Mouse (Mus musculus) c-Kit-negative CD71-positive TER-119-positive erythroid progenitor cells, embryonic 14.5 days (primary cell): ENCODE data around the gene Has1.

ENCODE experiments used
- DNase-seq: peaks from one replicate; pipeline ENCODE4 v3.0.0-alpha.2; 2013; ENCODE audit warnings: low read depth, low spot score

Gene Has1

DNA sequence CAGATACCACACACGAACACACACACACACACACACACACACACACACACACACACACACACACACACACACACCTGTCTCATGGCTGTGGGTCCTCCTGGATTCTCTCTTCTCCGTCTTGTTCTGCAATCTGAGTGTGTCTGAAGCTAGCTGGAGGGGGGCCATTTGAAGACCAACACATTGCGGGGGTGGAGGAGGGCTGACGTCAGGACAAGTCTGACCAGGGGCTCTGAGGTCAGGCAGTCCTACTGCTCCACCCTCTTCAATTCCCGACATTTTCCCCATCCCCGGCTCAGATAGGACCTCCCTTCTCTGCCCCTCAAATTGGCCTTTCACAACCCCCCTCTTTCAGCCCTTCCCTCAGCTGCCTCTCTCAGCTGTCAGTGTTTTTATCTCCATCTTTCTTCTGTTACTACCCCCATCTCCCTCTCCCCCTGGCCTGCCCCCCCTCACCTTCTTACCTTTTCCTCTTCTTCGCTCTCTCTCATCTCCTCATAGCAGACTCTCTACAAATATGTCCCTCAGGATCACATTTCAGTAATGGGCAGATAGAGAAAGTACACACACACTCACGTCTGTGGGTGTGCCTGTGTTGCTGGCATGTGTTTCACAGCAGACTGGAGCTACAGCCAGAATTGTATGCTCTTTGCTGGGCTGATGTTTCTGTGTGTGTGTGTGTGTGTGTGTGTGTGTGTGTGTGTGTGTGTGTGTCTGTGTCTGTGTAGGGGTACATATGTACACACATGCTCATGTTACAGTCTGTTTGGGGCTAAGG, at the start of gene Has1:
Has1 (minus strand) TSS at position 142 of the 775 bp plus-strand sequence.
- DNase-seq: no peak

DNA sequence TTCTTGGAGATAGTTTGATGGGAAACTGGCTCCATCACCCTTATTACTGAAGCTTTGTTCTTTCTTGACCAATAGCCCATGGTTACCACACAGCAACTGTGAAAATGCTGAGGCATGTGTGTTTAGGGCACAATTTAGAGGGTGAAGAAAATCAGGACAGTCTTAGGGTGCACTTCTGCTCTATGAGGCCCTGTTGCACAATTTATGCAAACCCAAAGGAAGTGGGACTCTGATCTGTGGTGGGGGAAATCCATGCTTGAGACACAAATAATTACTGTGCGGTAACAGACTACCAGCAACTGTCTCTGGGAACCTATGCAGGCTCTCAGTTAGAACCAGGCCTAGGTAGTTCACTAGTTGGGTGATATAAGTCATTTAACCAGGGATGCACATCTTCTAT, 45.8 kb upstream of the Has1 start:
- DNase-seq: no peak

DNA sequence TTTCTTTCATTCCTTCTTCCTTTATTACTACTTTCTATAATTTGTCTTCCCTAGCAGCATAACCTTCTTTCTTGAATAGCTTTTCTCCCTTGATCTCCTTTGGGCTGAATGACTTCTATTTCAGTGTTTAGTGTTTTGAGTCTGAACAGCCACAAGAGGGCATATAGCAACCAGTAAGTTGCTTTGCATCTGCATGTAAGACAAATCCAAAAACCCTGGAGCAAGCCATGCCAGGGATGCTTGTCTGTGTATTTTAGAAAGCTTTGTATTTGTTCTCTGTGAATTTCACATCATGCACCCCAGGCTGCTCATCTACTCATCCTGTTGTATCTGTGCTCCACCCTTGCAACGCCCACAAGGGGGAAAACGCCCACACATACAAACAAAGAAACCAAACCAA, 44.3 kb upstream of the Has1 start:
- DNase-seq: no peak

DNA sequence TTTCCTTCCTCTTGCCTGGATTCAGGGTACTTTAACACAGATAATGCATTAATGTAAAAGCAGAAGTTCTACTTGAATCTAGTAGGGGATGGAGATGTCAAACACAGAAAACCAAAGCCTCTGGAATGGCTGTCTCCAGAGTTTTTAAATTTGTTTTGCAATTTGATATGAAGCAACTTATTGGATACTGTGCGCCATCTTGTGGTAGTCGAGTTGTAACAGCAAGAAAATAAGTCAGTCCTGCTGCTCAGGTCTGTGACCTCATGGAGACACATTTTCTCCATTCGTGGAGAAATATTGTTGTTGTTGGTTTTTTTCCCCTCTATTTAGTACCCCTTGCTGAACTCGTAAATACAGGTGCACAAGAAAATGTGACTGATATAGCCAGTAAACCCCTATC, 41.0 kb upstream of the Has1 start:
- DNase-seq: no peak

DNA sequence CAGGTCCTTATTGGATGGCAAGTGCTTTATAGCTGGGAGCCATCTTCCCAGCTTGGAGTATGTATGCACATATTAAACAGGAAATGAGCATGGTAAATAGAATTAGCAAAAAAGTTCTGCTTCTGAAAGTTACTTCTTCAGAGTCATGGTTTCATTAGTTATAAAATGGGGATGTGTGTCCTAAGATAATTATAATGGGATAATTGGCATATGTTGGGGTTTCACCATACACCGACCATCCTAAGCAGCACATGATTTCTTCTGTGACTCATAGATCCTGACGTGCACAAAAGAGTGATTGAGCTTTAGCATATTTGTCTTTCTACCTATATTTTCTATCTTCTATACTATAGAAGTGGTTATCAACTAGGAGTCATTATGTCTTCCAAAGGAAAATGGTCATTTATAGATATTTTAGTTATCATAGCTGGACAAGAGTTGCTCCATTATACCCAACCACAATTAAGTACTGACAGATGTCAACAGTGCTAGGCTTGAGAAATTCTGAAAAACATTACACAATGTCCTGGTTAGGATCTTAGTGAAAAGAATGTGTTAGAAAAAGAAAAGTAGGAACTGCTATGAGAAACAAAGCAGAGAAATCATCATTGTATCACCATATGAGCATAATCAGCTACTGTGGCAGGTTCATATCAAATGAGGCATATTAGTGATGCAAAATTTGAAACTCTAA, 34.9 kb upstream of the Has1 start:
- no peak for DNase-seq

DNA sequence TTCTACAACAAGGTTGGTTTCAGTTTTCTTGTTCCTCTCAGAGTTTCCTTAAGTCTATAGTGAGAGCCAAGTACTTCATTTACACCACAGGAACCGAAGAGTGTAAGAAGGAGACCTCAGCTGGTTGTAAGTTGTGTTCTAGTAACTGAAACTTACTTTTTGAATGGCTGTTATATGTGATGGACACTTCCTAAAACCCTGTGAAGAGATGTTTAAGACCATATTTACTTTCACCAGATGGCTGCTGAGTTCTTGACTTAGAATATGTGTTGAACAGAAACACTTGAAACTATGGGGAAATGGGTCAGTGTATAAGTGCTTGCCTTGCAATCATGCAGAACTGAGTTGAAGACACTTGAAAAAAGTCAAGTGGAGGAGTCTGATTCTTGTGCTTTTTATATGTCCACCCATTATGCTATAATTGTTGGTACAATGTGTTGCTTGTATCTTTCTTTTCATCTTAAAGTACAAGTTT, 32.8 kb upstream of the Has1 start, which contains the start of the genes Fpr2 and Fpr3:
Fpr2 (plus strand) TSS at position 51 of the 475 bp plus-strand sequence.
Fpr3 (plus strand) TSS at position 79 of the 475 bp plus-strand sequence.
- DNase-seq: no peak

DNA sequence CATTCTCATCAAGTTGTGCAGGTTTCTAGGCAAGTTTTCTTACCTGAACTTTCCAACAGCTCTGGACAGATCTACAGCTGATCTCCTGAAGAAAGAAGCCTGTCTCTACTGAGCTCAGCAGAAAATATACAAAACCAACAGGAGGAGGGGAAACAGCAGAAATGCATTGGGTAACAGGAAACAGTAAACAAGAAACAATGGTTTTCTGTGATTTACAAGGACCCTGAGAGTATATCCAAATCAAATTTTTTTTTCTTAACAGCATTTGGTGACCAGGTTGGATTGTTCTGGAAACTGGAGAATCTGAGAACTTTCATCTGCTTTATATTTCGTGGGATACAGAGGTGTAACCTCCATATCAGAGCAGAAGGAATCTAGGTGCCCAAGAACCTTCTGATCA, 28.8 kb upstream of the Has1 start, which contains the start of gene Fpr1:
Fpr1 (minus strand) TSS at position 101 of the 400 bp plus-strand sequence.
- DNase-seq: no peak

DNA sequence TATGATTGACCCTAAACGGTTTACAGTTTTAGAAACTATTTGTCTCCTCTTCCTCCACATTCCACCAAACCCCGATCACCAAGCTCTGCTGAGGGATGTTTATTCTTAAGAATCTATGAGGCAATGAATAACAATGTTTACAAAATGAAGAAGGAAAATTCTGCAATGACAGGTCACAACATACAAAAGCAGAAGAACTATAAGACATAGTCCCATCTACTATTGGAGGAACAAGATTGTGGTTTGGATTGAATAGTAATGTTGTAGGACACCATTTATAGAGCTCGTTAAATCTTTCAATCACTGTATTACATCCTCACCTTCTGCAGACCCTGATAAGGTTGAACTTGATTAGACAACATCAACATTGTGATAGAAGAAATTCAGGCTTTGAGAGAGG, 27.7 kb upstream of the Has1 start:
- DNase-seq: no peak

DNA sequence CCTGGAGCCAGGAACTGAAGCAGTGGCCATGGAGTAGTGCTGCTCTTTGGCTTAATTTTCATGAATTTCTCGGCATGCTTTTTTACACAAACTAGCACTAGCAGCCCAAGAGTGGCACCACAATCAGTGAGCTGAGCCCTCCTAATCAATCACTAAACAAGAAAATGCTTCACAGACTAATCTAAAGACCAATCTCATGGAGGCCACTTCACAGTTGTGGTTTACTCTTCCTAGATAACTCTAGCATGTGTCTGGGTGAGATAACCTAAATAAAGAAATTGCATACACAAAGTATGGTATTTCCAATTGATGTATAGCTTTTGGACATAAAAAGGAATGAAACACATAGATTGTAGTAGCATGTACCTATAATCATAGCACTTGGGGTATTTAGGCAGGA, 24.3 kb upstream of the Has1 start:
- no peak for DNase-seq

DNA sequence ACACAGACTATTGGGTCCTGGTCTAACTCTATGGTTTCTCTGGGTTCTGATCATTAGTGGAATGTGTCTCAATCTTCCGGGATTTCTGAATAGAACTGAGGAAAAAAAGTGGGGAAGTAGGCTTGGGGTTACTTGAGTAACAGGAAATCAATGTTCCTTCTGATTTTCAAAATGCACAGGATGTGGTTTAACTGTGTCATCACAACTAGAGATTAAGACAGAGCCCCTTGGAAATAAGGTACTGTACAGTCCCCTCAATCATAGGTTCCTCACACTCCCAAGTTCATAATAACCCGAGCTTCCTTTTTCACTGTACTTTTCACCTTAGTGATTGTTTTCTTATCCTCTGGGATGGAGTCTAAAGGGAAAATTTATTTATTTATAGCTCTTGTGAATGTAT, 16.7 kb upstream of the Has1 start:
- no peak for DNase-seq

DNA sequence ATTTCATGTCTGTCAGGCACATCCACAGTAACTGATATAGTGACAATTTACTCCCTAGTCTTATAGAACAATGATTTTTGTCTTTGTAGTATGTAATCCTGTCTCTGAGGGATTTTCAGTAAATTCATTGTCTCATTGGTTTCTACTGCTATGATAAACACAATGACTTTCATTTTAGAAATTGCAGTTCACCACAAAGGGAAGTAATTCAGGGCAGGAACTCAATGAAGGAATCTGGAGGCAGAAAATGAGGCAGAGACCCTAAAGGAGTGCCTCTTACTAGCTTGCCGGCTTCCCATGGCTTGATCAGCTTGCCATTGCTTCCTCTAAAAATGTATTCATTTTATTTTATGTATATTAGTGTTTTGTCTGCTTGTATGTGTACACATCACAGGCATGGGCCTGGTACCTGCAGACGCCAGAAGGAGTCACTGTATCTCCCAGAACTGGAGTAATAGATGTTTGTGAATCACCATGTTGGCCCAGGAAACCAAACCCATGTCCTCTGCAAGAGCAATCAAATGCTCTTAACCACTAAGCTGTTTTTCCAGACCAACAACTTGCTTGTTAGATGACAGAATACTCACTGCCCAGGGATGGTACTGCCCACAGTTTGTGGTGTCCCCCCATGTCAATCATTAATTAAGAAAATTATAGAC, 16.0 kb upstream of the Has1 start:
- no peak for DNase-seq

DNA sequence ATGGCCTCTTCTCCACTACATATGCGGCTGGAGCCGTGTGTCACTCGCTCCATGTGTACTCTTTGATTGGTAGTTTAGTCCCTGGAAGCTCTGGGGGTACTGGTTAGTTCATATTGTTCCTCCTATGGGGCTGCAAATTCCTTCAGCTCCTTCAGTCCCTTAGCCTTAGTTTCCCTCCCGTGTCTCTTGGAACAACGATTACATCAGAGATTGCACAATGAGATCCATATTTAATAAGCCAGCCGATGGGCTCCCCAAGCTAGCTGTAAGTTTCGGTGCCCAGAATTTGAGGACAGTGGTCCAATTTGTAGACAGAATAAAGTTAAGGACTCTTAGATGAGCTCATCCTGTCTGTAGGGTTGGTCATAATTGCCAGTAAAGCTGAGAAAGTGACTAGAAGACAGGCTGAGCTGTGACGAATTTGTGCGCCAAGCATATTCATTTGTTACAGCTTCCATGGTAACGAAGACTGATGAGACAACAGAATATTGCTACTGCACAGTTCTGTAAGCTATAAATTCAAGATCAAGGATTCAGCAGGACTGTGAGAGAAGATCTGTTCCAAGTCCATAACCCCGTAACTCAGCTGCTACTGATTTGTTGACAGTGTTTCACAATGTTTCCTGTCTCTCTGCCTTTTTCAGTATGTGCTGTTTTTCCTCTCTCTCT, 11.9 kb upstream of the Has1 start:
- DNase-seq: no peak

DNA sequence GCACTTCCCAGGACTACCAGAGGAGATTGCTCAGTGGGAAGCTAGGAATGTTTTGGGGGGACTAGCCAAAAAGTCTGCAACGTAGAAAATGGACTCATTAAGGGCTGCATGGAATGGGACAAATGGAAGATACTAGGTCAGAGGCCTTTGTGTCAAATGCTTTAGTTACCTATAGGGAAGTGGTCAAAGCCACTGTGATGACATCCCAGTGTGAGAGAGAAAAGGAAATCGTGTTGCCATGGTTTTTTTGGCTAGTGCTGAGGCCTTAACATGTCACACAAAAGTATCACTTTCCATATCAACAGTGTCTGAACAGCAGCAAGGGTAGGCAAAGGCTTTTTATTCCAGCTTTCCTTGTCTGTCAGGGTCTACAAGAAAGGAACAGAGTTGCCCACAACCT, 10.2 kb upstream of the Has1 start:
- DNase-seq: no peak

DNA sequence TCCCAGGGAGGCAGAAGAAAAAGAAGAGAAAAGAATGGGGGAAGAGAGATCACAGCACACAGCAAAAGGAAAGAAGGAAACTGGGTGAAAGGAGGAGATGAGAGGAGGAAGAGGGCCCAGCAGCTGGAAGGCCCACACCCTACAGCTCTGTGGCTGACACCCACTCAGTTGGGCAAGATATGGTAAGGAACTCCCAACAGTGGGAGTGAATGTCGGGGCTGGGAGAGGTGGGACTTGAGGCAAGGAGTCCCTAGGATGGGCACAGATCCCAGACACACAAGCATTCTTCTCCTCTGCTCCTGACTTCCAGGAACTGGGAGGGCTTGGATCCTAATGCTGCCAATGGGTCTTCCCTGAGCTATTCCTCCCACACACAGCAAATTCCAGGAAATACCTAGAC, 7.4 kb upstream of the Has1 start:
- DNase-seq: no peak

DNA sequence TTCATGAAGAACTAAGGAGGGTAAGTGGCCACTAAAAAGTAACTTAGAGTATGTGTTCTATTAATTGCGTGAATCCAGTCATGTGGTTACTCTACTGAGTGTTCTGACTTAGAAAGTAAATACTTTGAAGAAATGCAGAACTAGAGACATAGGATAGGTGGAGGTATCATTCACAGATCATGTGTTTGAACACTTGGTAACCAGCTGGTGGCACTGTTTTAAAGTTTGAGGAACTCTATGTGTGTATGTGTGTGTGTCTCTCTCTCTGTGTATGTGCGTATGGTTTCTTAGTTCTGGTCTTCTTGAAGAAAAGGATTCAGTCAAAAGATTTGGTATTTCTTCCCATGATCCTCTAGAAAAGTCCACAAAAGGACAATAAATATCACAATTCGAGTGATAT, 5.1 kb upstream of the Has1 start:
- DNase-seq: no peak

DNA sequence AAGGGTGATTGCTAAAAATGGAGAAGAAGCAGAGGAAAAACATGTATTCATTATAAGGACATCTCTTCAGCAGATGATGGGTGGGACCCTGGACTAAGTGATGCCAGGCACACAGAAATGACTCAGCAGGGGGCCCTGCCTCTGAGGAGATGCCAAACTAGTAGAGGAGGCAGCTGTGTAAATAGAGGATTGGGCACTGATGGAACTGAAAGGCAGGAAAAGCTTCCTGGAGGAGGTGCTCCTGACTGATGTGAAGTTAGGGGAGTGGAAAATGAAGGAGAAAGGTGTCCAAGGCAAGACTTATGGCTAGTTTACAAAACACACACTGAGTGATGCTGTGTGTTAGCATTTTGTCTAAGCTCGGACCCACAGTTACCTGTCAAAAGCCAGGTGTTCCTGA, 2.4 kb upstream of the Has1 start:
- DNase-seq: no peak

DNA sequence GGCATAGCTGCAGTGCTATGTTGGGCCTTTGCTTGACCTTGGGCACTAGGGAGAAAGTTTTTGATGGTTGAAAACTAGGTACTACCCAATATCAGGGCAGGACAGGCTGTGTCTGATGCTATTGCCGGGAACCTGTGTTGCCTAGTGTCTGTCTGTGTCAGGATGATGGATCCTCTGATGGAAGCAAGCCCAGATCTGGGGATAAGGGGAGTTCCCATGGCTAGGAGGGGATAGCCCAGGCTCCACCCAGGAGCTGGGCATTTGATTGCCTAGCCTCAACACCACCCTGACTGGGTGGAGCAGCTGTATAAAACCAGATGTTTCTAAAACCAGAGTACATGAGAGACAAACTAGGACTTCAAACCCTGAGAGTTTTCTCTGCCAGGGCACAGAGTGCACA, 1.6 kb upstream of the Has1 start:
- DNase-seq: no peak

DNA sequence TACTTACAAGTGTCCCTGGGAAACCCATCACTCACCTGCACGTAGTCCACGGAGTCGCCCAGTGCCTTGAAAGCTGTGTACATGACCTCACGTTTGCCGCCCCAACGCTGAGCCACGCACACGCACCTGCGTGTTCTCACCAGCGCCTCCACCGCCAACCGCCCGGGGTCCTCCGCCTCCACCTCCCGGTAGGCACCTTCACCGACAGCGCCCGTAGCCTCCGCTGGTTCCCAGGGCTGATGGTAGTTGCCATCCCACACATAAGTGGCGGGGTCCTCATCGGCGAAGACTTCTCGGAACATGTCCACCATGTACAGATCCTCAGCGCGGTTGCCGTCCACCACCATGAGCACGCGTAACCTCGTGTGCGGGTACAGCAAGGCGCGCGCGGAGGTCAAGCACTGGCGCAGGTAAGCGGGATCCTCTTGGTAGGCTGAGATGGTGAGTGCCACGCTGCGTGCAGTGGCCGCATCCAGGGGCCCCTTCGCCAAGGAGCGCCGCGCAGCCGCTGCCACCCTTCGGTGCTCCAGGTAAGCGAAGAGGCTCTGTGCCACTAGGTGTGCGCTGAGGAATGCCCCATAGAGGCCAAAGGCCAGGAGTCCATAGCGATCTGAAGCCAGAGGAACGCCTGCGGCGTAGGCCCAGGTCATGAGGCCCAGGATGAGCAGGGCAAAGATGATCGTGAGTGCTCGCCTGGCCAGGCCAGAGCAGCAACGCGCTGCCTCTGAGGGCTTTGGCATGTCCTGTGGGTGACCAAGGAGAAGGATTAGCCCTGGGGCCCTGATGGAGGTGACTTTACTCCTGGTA, 4.9 kb downstream of the Has1 start:
- no peak for DNase-seq

DNA sequence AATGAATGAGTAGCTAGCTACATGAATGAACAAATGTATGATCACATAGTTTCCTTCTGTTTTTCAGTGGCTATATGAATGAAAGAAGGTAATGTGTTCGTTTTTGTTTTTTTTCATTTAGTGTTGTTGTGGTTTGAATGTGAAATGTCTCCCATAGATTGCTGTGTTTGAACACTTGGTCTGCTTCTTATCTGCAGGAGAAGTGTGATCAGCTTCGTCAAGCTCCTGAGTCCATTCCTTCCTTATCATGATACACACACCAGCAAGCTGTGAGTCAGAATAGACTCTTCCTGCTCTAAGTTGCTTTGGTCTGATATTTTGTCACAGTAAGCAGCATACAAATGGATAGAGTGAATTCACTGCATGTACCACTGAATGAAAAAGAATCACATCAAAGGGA, 6.0 kb downstream of the Has1 start:
- DNase-seq: no peak

DNA sequence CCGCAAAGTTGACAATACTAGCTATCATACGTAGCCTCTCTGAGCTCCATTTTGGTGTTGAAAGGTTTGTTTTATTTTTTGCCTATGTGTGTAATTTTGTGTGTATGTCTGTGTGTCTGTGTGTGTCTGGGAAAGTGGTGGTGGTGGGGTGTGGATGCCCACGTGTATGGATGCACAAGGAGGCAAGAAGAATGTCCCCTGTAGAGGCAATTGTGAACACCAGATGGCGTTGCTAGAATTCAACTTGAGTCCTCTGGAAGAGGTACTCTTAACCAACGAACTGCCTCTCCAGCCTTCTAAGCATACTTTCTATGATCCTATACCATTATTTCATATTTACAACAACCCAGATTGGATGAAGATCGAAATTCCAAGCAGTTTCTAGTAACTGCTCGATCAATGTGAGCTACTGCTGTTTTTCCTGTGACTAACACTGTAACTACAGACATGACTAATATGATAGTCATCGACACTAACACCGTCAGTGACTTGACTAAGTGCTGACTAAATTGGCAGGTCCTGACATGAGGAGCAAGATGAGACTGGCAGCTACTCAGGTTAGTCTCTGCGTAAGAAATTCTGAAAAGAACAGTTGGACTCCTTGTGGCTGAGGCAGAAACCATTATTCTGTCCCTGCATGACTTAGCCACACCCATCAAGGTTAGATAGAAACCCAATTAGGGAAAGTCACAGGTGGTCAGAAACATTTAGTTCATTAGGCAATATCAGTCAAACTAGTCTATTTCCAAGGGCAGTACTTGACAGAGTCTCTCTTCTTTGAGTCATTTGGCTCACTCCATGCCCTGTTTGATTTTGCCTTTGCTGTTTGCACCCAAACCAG, 9.6 kb downstream of the Has1 start:
- DNase-seq: no peak
